Mouse (Mus musculus): ENCODE data around the gene Cadm3. TPM values are rescaled to one million over a fixed set of nuclear protein-coding genes. Genes with fewer than 3 reads are reported as not detected.

Cadm3 gene
- polyA plus RNA-seq (2015; fragmentation: Nextera tagmentation; extraction: Ambion mirVana): 0.28 and 0.41 TPM in 2 replicates

- under 1% methylated on average over 44 of the region's 46 CpGs for WGBS
- ATAC-seq (replicated peaks; ENCODE audit: low FRiP score, low read depth): peak; percentile 62
- Histone ChIP-seq H3K27ac (no peak within 1 kb of the TSS), H3K9me3 (replicated peaks; ENCODE audit: low read length) (no peaks in the 10 kb centered on the region), H3K4me1 (replicated peaks; ENCODE audit: insufficient read depth, low read length) (no peaks in the 10 kb centered on the region), H3K4me2 (ENCODE audit: low read length) (peak within 1 kb of the TSS; percentile 69), H3K27me3 (ENCODE audit: insufficient read depth, low read length) (peaks cover 31% of the 10 kb centered on the region), H3K36me3 (ENCODE audit: insufficient read depth, low read length) (no peaks in the 10 kb centered on the region), H3K4me3 (replicated peaks; ENCODE audit: low read depth, low read length) (peak within 1 kb of the TSS; percentile 37), H3K9ac (ENCODE audit: low read depth, low read length) (no peak within 1 kb of the TSS)
- TF ChIP-seq CTCF (IDR thresholded peaks at IDR 0.05; ENCODE audit: low read depth): no peak
- no peak for DNase-seq (ENCODE audit: low spot score)
Observed at GRCm38 (mm10) chr1:173367356-173368046, at the start of gene Cadm3. Gene Cadm3, minus strand, starts transcription at chr1:173367695.

- no peak overlapping the region for H3K4me3 ChIP-seq (replicated peaks; ENCODE audit: low read depth, low read length)
- H3K36me3 ChIP-seq (ENCODE audit: insufficient read depth, low read length): no peaks in the 10 kb centered on the region
- ATAC-seq (replicated peaks; ENCODE audit: low FRiP score, low read depth) (no peak), DNase-seq (ENCODE audit: low spot score) (no peak)
- H3K27ac ChIP-seq: no peak overlapping the region
- whole genome bisulfite sequencing: 68% methylated on average over 3 of the region's 3 CpGs
- no peaks in the 10 kb centered on the region for H3K27me3 ChIP-seq (ENCODE audit: insufficient read depth, low read length)
- no peak for TF ChIP-seq CTCF (IDR thresholded peaks at IDR 0.05; ENCODE audit: low read depth)
- no peaks in the 10 kb centered on the region for H3K4me1 ChIP-seq (replicated peaks; ENCODE audit: insufficient read depth, low read length)
- H3K4me2 ChIP-seq (ENCODE audit: low read length): no peak overlapping the region
- no peak overlapping the region for H3K9ac ChIP-seq (ENCODE audit: low read depth, low read length)
- H3K9me3 ChIP-seq (replicated peaks; ENCODE audit: low read length): no peaks in the 10 kb centered on the region
Observed at GRCm38 (mm10) chr1:173414631-173415030, 47.1 kb upstream of the Cadm3 start.

GRCm38 (mm10) chr1:173411863-173412262 lies 44.4 kb upstream of the Cadm3 start:
- H3K9me3 ChIP-seq (replicated peaks; ENCODE audit: low read length): no peaks in the 10 kb centered on the region
- ATAC-seq (replicated peaks; ENCODE audit: low FRiP score, low read depth) (no peak), DNase-seq (ENCODE audit: low spot score) (no peak)
- H3K9ac ChIP-seq (ENCODE audit: low read depth, low read length): no peak overlapping the region
- H3K4me1 ChIP-seq (replicated peaks; ENCODE audit: insufficient read depth, low read length): no peaks in the 10 kb centered on the region
- TF ChIP-seq CTCF (IDR thresholded peaks at IDR 0.05; ENCODE audit: low read depth): no peak
- H3K27me3 ChIP-seq (ENCODE audit: insufficient read depth, low read length): no peaks in the 10 kb centered on the region
- no peak overlapping the region for H3K4me3 ChIP-seq (replicated peaks; ENCODE audit: low read depth, low read length)
- no peak overlapping the region for H3K4me2 ChIP-seq (ENCODE audit: low read length)
- no peaks in the 10 kb centered on the region for H3K36me3 ChIP-seq (ENCODE audit: insufficient read depth, low read length)
- H3K27ac ChIP-seq: no peak overlapping the region
- 86% methylated on average over 4 of the region's 4 CpGs for WGBS

GRCm38 (mm10) chr1:173409066-173409465 lies 41.6 kb upstream of the Cadm3 start:
- no peak overlapping the region for H3K4me2 ChIP-seq (ENCODE audit: low read length)
- no peaks in the 10 kb centered on the region for H3K4me1 ChIP-seq (replicated peaks; ENCODE audit: insufficient read depth, low read length)
- no peak overlapping the region for H3K9ac ChIP-seq (ENCODE audit: low read depth, low read length)
- H3K36me3 ChIP-seq (ENCODE audit: insufficient read depth, low read length): no peaks in the 10 kb centered on the region
- H3K9me3 ChIP-seq (replicated peaks; ENCODE audit: low read length): no peaks in the 10 kb centered on the region
- no peaks in the 10 kb centered on the region for H3K27me3 ChIP-seq (ENCODE audit: insufficient read depth, low read length)
- H3K4me3 ChIP-seq (replicated peaks; ENCODE audit: low read depth, low read length): no peak overlapping the region
- ATAC-seq (replicated peaks; ENCODE audit: low FRiP score, low read depth) (no peak), DNase-seq (ENCODE audit: low spot score) (no peak)
- H3K27ac ChIP-seq: no peak overlapping the region
- no peak for TF ChIP-seq CTCF (IDR thresholded peaks at IDR 0.05; ENCODE audit: low read depth)

- peak; percentile 71; the same call in 1 of the 2 replicates for ATAC-seq (replicated peaks; ENCODE audit: low FRiP score, low read depth)
- Histone ChIP-seq H3K9ac (ENCODE audit: low read depth, low read length) (no peak overlapping the region), H3K36me3 (ENCODE audit: insufficient read depth, low read length) (no peaks in the 10 kb centered on the region), H3K4me1 (replicated peaks; ENCODE audit: insufficient read depth, low read length) (no peaks in the 10 kb centered on the region), H3K27me3 (ENCODE audit: insufficient read depth, low read length) (no peaks in the 10 kb centered on the region), H3K9me3 (replicated peaks; ENCODE audit: low read length) (no peaks in the 10 kb centered on the region), H3K4me2 (ENCODE audit: low read length) (no peak overlapping the region), H3K4me3 (replicated peaks; ENCODE audit: low read depth, low read length) (no peak overlapping the region), H3K27ac (no peak overlapping the region)
- 24% methylated on average over 5 of the region's 5 CpGs for WGBS
- DNase-seq (ENCODE audit: low spot score): peak; percentile 59
- TF ChIP-seq CTCF (IDR thresholded peaks at IDR 0.05; ENCODE audit: low read depth): no peak
Observed at GRCm38 (mm10) chr1:173404696-173405309, 37.3 kb upstream of the Cadm3 start.

- no peak overlapping the region for H3K9ac ChIP-seq (ENCODE audit: low read depth, low read length)
- H3K9me3 ChIP-seq (replicated peaks; ENCODE audit: low read length): no peaks in the 10 kb centered on the region
- H3K27me3 ChIP-seq (ENCODE audit: insufficient read depth, low read length): no peaks in the 10 kb centered on the region
- peak; percentile 80 for DNase-seq (ENCODE audit: low spot score)
- no peak overlapping the region for H3K4me2 ChIP-seq (ENCODE audit: low read length)
- no peak overlapping the region for H3K27ac ChIP-seq
- TF ChIP-seq CTCF (IDR thresholded peaks at IDR 0.05; ENCODE audit: low read depth): peak; percentile 82
- H3K4me1 ChIP-seq (replicated peaks; ENCODE audit: insufficient read depth, low read length): no peaks in the 10 kb centered on the region
- H3K4me3 ChIP-seq (replicated peaks; ENCODE audit: low read depth, low read length): no peak overlapping the region
- WGBS: 32% methylated on average over 3 of the region's 3 CpGs
- H3K36me3 ChIP-seq (ENCODE audit: insufficient read depth, low read length): no peaks in the 10 kb centered on the region
- peak; percentile 36; the same call in 1 of the 2 replicates for ATAC-seq (replicated peaks; ENCODE audit: low FRiP score, low read depth)
Observed at GRCm38 (mm10) chr1:173398323-173398970, 31.0 kb upstream of the Cadm3 start.
